In the genomic region with DNA sequence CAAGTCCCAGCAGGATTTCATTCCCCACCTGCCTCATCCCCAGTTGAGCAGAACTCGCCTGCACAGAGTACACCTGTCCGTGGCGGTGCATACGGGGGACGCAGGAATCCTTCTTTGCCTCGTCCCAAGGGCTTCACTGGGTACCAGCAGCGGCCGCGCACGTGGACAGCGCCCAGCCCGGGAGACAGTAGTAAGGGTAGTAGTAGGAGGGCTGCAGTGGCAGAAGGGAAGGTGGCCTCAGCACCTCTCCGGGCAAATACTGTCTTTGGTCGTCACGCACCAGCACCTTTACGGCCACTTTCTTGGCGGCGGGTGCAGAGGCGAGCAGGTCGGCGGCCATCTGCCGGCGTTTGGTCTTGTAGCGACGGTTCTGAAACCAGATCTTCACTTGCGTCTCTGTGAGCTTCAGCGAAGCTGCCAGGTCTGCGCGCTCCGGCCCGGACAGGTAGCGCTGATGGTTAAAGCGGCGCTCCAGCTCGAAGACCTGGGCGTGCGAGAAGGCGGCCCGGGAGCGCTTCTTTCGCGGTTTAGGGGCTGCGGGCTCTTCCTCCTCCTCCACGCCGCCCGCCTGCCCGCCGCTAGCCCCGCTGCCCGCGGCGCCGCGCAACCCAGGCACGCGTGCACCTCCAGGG, we compare ENCODE assay signal across 10 mouse cellular contexts. TPM values are rescaled to one million over a fixed set of nuclear protein-coding genes. Genes with fewer than 3 reads are reported as not detected.
DNase-seq lines count a peak whose midpoint lies in the region; ATAC-seq and TF ChIP-seq lines count a peak whose summit lies in the region.
"Had no signal": no experiment of that assay in that cellular context is flagged by ENCODE, and none has a peak within 500 bp of the region (broad histone marks: within the 10 kb centered on the region; RNA-seq: fewer than 3 reads in every experiment).

No protein-coding gene starts in this region.

- no peak for TF ChIP-seq CTCF in hindbrain, postnatal 0 days (IDR thresholded peaks at IDR 0.05; ENCODE audit: low read depth)

- H3K27ac ChIP-seq in heart, embryonic 11.5 days (ENCODE audit: low read depth, low read length), result no peak overlapping the region
- no peak overlapping the region for H3K27ac ChIP-seq in hindbrain, postnatal 0 days
- H3K27ac ChIP-seq in midbrain, embryonic 11.5 days (ENCODE audit: low read depth, low read length), result no peak overlapping the region
- H3K27ac ChIP-seq: liver, embryonic 14.5 days had no signal

- no peaks in the 10 kb centered on the region for H3K36me3 ChIP-seq in heart, embryonic 11.5 days (ENCODE audit: control insufficient read depth, insufficient read depth, low read length)
- no peaks in the 10 kb centered on the region for H3K36me3 ChIP-seq in hindbrain, postnatal 0 days (ENCODE audit: insufficient read depth, low read length)
- no peaks in the 10 kb centered on the region for H3K36me3 ChIP-seq in midbrain, embryonic 11.5 days (ENCODE audit: control insufficient read depth, insufficient read depth, low read length)
- H3K36me3 ChIP-seq: G1E had no signal

- no peak for ATAC-seq in heart, embryonic 11.5 days (replicated peaks; ENCODE audit: insufficient number of reproducible peaks, low FRiP score, low TSS enrichment)
- no peak for ATAC-seq in hindbrain, postnatal 0 days
- ATAC-seq in midbrain, embryonic 11.5 days (ENCODE audit: low FRiP score), result no peak

- H3K27me3 ChIP-seq in heart, embryonic 11.5 days (ENCODE audit: control insufficient read depth, insufficient read depth, low read length), result peaks cover 89% of the 10 kb centered on the region
- peaks cover 86% of the 10 kb centered on the region for H3K27me3 ChIP-seq in hindbrain, postnatal 0 days (ENCODE audit: insufficient read depth, low read length)
- peaks cover 92% of the 10 kb centered on the region for H3K27me3 ChIP-seq in midbrain, embryonic 11.5 days (ENCODE audit: control insufficient read depth, insufficient read depth, low read length)

- peak overlapping the region; percentile 44 for H3K4me2 ChIP-seq in heart, embryonic 11.5 days
- peak overlapping the region; percentile 21; the same call in 1 of the 2 replicates for H3K4me2 ChIP-seq in hindbrain, postnatal 0 days (ENCODE audit: low read depth, low read length)
- H3K4me2 ChIP-seq in midbrain, embryonic 11.5 days, result no peak overlapping the region

- peak overlapping the region; percentile 18; the same call in 1 of the 2 replicates for H3K4me3 ChIP-seq in heart, embryonic 11.5 days (ENCODE audit: low read depth, low read length)
- H3K4me3 ChIP-seq in hindbrain, postnatal 0 days (ENCODE audit: low read length), result peak overlapping the region; percentile 19
- H3K4me3 ChIP-seq in midbrain, embryonic 11.5 days (ENCODE audit: low read depth, low read length), result peak overlapping the region; percentile 10; the same call in 1 of the 2 replicates

- intact Hi-C loops in left cerebral cortex, postnatal 4 days (cut with DNase I), result loop anchor here (10.0 kb wide), 1 partner anchor 1927 kb away; no protein-coding TSS in a partner anchor

- H3K9me3 ChIP-seq in heart, embryonic 11.5 days (replicated peaks; ENCODE audit: control insufficient read depth, low read length), result no peaks in the 10 kb centered on the region
- H3K9me3 ChIP-seq in hindbrain, postnatal 0 days (ENCODE audit: low read length), result no peaks in the 10 kb centered on the region
- H3K9me3 ChIP-seq in midbrain, embryonic 11.5 days (ENCODE audit: control insufficient read depth, low read length), result no peaks in the 10 kb centered on the region

- peaks cover 6% of the 10 kb centered on the region for H3K4me1 ChIP-seq in heart, embryonic 11.5 days (ENCODE audit: control insufficient read depth, insufficient read depth, low read length)
- peaks cover 10% of the 10 kb centered on the region for H3K4me1 ChIP-seq in hindbrain, postnatal 0 days (ENCODE audit: insufficient read depth, low read length)
- peaks cover 16% of the 10 kb centered on the region for H3K4me1 ChIP-seq in midbrain, embryonic 11.5 days (ENCODE audit: control insufficient read depth, insufficient read depth, low read length)

- WGBS in heart, embryonic 11.5 days (ENCODE audit: insufficient replicate concordance), result under 1% methylated on average over 56 of the region's 56 CpGs
- under 1% methylated on average over 54 of the region's 56 CpGs for WGBS in hindbrain, postnatal 0 days
- WGBS in midbrain, embryonic 11.5 days, result under 1% methylated on average over 56 of the region's 56 CpGs

- H3K9ac ChIP-seq in heart, embryonic 11.5 days (ENCODE audit: low read depth, low read length), result no peak overlapping the region
- no peak overlapping the region for H3K9ac ChIP-seq in hindbrain, postnatal 0 days (replicated peaks; ENCODE audit: low read length)
- no peak overlapping the region for H3K9ac ChIP-seq in midbrain, embryonic 11.5 days (ENCODE audit: low read length)
- H3K9ac ChIP-seq: liver, embryonic 14.5 days had no signal

- DNase-seq in heart, adult 18-20 months, result no peak
- DNase-seq in ZHBTc4 (ENCODE audit: low read depth, low spot score), result peak; percentile 59
- DNase-seq in hindbrain, postnatal 0 days (ENCODE audit: low spot score), result no peak
- peak; percentile 93 for DNase-seq in midbrain, embryonic 11.5 days (ENCODE audit: low spot score, missing footprints)
- DNase-seq in left cerebral cortex, postnatal 4 days, result no peak
- DNase-seq in spleen, postnatal 14 days (ENCODE audit: low spot score in 2 of 2), result no peak
- no peak for DNase-seq in cerebellum, adult 11-12 months

RNA-seq across cellular contexts. Expression of gene Nkx3-2, which starts 2.7 kb away (rescaled TPM):
- 0.13 TPM in 1 of 2 replicates, not detected in the other for polyA plus RNA-seq in heart, embryonic 11.5 days (2014; fragmentation: Nextera tagmentation; extraction: Ambion mirVana)
- total RNA-seq in heart, adult 18-20 months (2021), result not detected
- total RNA-seq in hindbrain, postnatal 0 days (2014; rRNA removed), result not detected in 2 replicates
- not detected in 2 replicates for polyA plus RNA-seq in hindbrain, postnatal 0 days (2015; fragmentation: Nextera tagmentation; extraction: Ambion mirVana)
- polyA plus RNA-seq in midbrain, embryonic 11.5 days (2014; fragmentation: Nextera tagmentation; extraction: Ambion mirVana), result 0.27 TPM in 1 of 2 replicates, not detected in the other
- not detected for total RNA-seq in left cerebral cortex, postnatal 4 days (2021)
- total RNA-seq: G1E had no signal
- polyA plus RNA-seq: G1E had no signal

RNA-seq across cellular contexts. Expression of gene Rab28, which starts 53.7 kb away (rescaled TPM):
- 38.7 and 43.2 TPM in 2 replicates for polyA plus RNA-seq in heart, embryonic 11.5 days (2014; fragmentation: Nextera tagmentation; extraction: Ambion mirVana)
- 100 to 1,000 TPM in 1 of 2 experiments, 10 to 100 TPM in 1; 96.6 to 108 TPM for total RNA-seq in heart, adult 18-20 months (2021)
- 39.2 and 45.5 TPM in 2 replicates for total RNA-seq in hindbrain, postnatal 0 days (2014; rRNA removed)
- polyA plus RNA-seq in hindbrain, postnatal 0 days (2015; fragmentation: Nextera tagmentation; extraction: Ambion mirVana), result 46.0 and 50.1 TPM in 2 replicates
- polyA plus RNA-seq in midbrain, embryonic 11.5 days (2014; fragmentation: Nextera tagmentation; extraction: Ambion mirVana), result 98.2 and 108 TPM in 2 replicates
- total RNA-seq in left cerebral cortex, postnatal 4 days (2021), result 10 to 100 TPM; 40.2 to 42.3 TPM

Comparison
In these comparisons a context has a peak if more than half of its experiments do, and no peak if none do; other contexts are left out.
1. DNase-seq: peak in ZHBTc4 (single experiment) and midbrain, embryonic 11.5 days (single experiment); none in heart, adult 18-20 months (0 of 2), hindbrain, postnatal 0 days (single experiment), left cerebral cortex, postnatal 4 days (single experiment), spleen, postnatal 14 days (0 of 2) and cerebellum, adult 11-12 months (single experiment).
2. Peak in every context shown above with its lines, with median percentiles within 50 percentile points of each other: H3K4me3 ChIP-seq.